Mouse (Mus musculus): ENCODE results near the gene Bgn. TPM values are rescaled to one million over a fixed set of nuclear protein-coding genes. Genes with fewer than 3 reads are reported as not detected.

Bgn gene
- polyA plus RNA-seq, 1 experiment from 2014 or later = 32.2 TPM

DNA sequence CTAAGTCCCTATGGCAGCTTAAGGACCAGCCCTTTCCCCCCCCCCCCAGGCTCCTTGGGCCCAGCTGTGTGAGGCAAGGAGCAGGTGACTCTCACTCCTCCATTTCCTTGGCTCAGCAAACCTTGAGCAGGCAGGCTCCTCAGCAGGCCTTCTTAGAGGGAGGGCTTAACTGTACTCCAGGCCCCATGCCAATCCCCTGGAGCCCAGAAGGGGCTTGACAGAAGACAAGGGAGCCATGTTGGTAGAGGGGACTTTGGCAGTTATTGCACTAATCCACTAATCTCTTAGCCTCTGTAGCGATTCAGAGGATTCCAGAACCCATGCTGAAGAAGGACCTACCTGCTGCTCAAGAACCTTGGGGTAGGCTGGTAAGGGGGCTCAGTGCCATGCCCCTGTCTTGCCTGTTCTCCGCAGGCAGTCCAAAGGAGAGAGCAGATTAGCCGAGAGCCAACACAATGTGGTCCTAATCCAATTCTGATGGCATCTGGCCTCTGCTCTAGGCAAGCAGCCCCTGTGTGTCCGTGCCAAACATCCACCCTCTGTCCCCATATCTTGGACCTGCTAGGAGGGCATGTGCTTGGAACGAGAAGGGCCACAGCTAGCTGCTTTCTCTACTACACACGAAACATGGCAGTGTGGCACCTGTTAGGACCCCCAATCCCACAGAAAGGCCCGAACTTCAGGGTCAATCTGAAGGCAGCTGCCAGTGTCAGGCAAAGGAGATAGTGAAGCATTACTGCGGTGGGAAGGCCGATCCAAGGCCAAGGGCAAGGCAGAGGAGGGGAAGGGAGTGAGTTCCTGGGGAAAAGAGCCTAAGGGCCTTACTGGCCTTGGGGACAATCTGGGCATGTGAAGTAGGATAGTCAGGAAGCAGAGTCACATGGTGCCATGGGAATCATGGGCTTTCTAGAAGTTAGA, 42.1 kb downstream of the Bgn start:
- Histone ChIP-seq H3K4me3 (ENCODE audit: low read depth, low read length) (no peak overlapping the region), H3K9ac (ENCODE audit: low read length) (no peak overlapping the region), H3K36me3 (ENCODE audit: control insufficient read depth, insufficient read depth, low read length) (no peaks in the 10 kb centered on the region), H3K27me3 (ENCODE audit: control insufficient read depth, insufficient read depth, low read length) (no peaks in the 10 kb centered on the region; the same call in 1 of the 2 replicates), H3K27ac (ENCODE audit: low read depth, low read length) (no peak overlapping the region), H3K9me3 (ENCODE audit: control insufficient read depth, low read length) (no peaks in the 10 kb centered on the region), H3K4me1 (replicated peaks; ENCODE audit: control insufficient read depth, insufficient read depth, low read length) (no peaks in the 10 kb centered on the region), H3K4me2 (ENCODE audit: low read depth, low read length, severe bottlenecking) (no peak overlapping the region)
- WGBS = 81% methylated on average over 9 of the region's 9 CpGs
- DNase-seq (ENCODE audit: low spot score) = no peak
- ATAC-seq (replicated peaks; ENCODE audit: low FRiP score) = no peak

DNA sequence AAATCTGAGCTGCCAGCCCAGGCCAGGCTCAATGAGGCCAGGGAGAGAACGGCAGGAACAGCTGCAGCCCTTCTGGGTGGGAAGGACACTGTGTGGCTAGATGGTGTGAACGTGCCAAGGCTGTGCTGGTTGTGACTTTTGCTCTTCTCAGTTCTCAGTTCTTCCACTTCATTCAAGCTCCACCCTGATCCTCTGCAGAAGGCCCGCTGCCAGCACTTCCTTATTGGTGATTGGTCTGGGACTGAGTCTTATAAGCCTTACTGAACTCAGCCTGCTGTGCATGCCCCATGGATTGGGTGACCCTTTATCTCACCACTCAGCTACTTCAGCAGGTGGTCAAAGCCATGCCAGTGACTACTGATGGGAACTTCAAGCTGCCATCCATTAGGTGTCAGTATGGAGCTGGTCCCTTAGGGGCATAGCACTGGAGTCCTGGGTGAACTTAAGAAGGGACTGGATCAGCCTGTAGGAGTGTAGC, 43.0 kb downstream of the Bgn start:
- no peaks in the 10 kb centered on the region for H3K4me1 ChIP-seq (replicated peaks; ENCODE audit: control insufficient read depth, insufficient read depth, low read length)
- no peaks in the 10 kb centered on the region; the same call in 1 of the 2 replicates for H3K27me3 ChIP-seq (ENCODE audit: control insufficient read depth, insufficient read depth, low read length)
- DNase-seq (ENCODE audit: low spot score) (no peak), ATAC-seq (replicated peaks; ENCODE audit: low FRiP score) (no peak)
- H3K27ac ChIP-seq (ENCODE audit: low read depth, low read length) = no peak overlapping the region
- no peaks in the 10 kb centered on the region for H3K36me3 ChIP-seq (ENCODE audit: control insufficient read depth, insufficient read depth, low read length)
- H3K4me3 ChIP-seq (ENCODE audit: low read depth, low read length) = no peak overlapping the region
- no peak overlapping the region for H3K4me2 ChIP-seq (ENCODE audit: low read depth, low read length, severe bottlenecking)
- H3K9ac ChIP-seq (ENCODE audit: low read length) = no peak overlapping the region
- H3K9me3 ChIP-seq (ENCODE audit: control insufficient read depth, low read length) = no peaks in the 10 kb centered on the region
- 57% methylated on average over 2 of the region's 3 CpGs for WGBS

DNA sequence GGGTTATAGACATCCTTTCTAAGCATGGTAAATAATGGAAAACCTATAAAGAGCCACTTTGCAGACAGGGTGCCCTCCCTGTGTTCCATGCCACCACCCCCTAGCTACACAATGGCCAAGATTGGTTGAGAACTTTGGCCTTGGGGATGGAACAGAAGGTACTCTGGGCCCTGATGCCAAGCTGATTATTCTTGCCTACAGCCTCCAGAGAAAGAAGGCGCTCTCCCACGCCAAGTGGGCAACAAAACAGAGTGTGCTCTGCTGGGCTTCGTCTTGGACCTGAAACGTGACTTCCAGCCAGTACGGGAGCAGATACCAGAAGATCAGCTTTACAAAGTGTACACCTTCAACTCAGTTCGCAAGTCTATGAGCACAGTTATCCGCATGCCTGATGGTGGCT, 54.5 kb downstream of the Bgn start:
- DNase-seq (ENCODE audit: low spot score) (no peak), ATAC-seq (replicated peaks; ENCODE audit: low FRiP score) (no peak)
- no peaks in the 10 kb centered on the region for H3K9me3 ChIP-seq (ENCODE audit: control insufficient read depth, low read length)
- 85% methylated on average over 7 of the region's 7 CpGs for WGBS
- H3K4me2 ChIP-seq (ENCODE audit: low read depth, low read length, severe bottlenecking) = no peak overlapping the region
- H3K4me3 ChIP-seq (ENCODE audit: low read depth, low read length) = no peak overlapping the region
- H3K27ac ChIP-seq (ENCODE audit: low read depth, low read length) = no peak overlapping the region
- H3K27me3 ChIP-seq (ENCODE audit: control insufficient read depth, insufficient read depth, low read length) = no peaks in the 10 kb centered on the region
- H3K4me1 ChIP-seq (replicated peaks; ENCODE audit: control insufficient read depth, insufficient read depth, low read length) = no peaks in the 10 kb centered on the region
- no peaks in the 10 kb centered on the region for H3K36me3 ChIP-seq (ENCODE audit: control insufficient read depth, insufficient read depth, low read length)
- no peak overlapping the region for H3K9ac ChIP-seq (ENCODE audit: low read length)

DNA sequence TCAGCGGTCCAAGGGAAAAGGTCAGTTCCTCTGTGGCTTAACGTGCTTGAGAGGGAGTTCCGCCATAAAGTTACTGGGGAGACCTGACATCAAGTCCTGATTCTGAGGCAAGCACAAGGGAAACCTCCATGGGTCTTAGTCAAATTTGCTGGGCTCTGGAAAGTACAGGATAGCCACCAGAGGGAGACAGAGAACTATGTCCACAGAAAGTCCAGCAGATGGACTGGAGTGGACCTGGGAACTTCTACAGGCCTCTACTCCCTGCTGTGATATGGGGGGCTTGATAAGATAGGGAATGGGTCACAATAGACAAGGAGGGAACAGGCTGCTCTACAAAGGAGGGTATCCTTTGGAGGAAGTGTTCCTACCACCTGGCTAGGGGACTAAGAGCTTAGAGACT, 59.9 kb downstream of the Bgn start:
- no peak overlapping the region for H3K4me3 ChIP-seq (ENCODE audit: low read depth, low read length)
- no peak for DNase-seq (ENCODE audit: low spot score)

More for the DNA sequence above, 59.9 kb downstream of the Bgn start:
- Histone ChIP-seq H3K36me3 (ENCODE audit: control insufficient read depth, insufficient read depth, low read length) (no peaks in the 10 kb centered on the region), H3K4me2 (ENCODE audit: low read depth, low read length, severe bottlenecking) (no peak overlapping the region), H3K9ac (ENCODE audit: low read length) (no peak overlapping the region), H3K27ac (ENCODE audit: low read depth, low read length) (no peak overlapping the region), H3K9me3 (ENCODE audit: control insufficient read depth, low read length) (no peaks in the 10 kb centered on the region), H3K4me1 (replicated peaks; ENCODE audit: control insufficient read depth, insufficient read depth, low read length) (no peaks in the 10 kb centered on the region), H3K27me3 (ENCODE audit: control insufficient read depth, insufficient read depth, low read length) (no peaks in the 10 kb centered on the region)
- ATAC-seq (replicated peaks; ENCODE audit: low FRiP score) = no peak
- WGBS = 57% methylated on average over 3 of the region's 3 CpGs

Other genes starting within 250 kb of the Bgn start
- gene Xlr4c, start 240.5 kb upstream of the Bgn start, polyA plus RNA-seq (2014; fragmentation: Nextera tagmentation; extraction: Ambion mirVana) = not detected in 2 replicates
- 0.29 TPM in 1 of 2 replicates, not detected in the other for gene Xlr3c, start 218.2 kb upstream of the Bgn start, polyA plus RNA-seq (2014; fragmentation: Nextera tagmentation; extraction: Ambion mirVana)
- gene Xlr5a, start 190.6 kb upstream of the Bgn start, polyA plus RNA-seq (2014; fragmentation: Nextera tagmentation; extraction: Ambion mirVana) = not detected in 2 replicates
- gene Xlr5c, start 190.6 kb upstream of the Bgn start, polyA plus RNA-seq (2014; fragmentation: Nextera tagmentation; extraction: Ambion mirVana) = not detected in 2 replicates
- gene Gm45015, start 146.8 kb upstream of the Bgn start, polyA plus RNA-seq (2014; fragmentation: Nextera tagmentation; extraction: Ambion mirVana) = not detected in 2 replicates
- gene Zfp275, start 141.0 kb upstream of the Bgn start, polyA plus RNA-seq (2014; fragmentation: Nextera tagmentation; extraction: Ambion mirVana) = 16.9 and 21.0 TPM in 2 replicates
- gene Gm18336, start 84.9 kb upstream of the Bgn start, polyA plus RNA-seq (2014; fragmentation: Nextera tagmentation; extraction: Ambion mirVana) = not detected in 2 replicates
- gene Zfp92, start 72.5 kb upstream of the Bgn start, polyA plus RNA-seq (2014; fragmentation: Nextera tagmentation; extraction: Ambion mirVana) = 0.12 and 0.13 TPM in 2 replicates
- gene Trex2, start 48.3 kb upstream of the Bgn start, polyA plus RNA-seq (2014; fragmentation: Nextera tagmentation; extraction: Ambion mirVana) = not detected in 2 replicates
- gene Haus7, start 24.6 kb upstream of the Bgn start, polyA plus RNA-seq (2014; fragmentation: Nextera tagmentation; extraction: Ambion mirVana) = 74.8 and 78.2 TPM in 2 replicates
- gene Atp2b3, start 19.5 kb downstream of the Bgn start, polyA plus RNA-seq (2014; fragmentation: Nextera tagmentation; extraction: Ambion mirVana) = 0.11 and 0.15 TPM in 2 replicates
- 4.5 and 5.5 TPM in 2 replicates for gene Dusp9, start 155.8 kb downstream of the Bgn start, polyA plus RNA-seq (2014; fragmentation: Nextera tagmentation; extraction: Ambion mirVana)
- 11.1 and 17.4 TPM in 2 replicates for gene Pnck, start 176.5 kb downstream of the Bgn start, polyA plus RNA-seq (2014; fragmentation: Nextera tagmentation; extraction: Ambion mirVana)
- 7.5 and 9.0 TPM in 2 replicates for gene Slc6a8, start 189.5 kb downstream of the Bgn start, polyA plus RNA-seq (2014; fragmentation: Nextera tagmentation; extraction: Ambion mirVana)
- gene Bcap31, start 232.6 kb downstream of the Bgn start, polyA plus RNA-seq (2014; fragmentation: Nextera tagmentation; extraction: Ambion mirVana) = 128 and 135 TPM in 2 replicates
- 8.9 and 10.7 TPM in 2 replicates for gene Abcd1, start 233.0 kb downstream of the Bgn start, polyA plus RNA-seq (2014; fragmentation: Nextera tagmentation; extraction: Ambion mirVana)